Mouse (Mus musculus) kidney, embryonic 16.5 days (tissue): Measurements from ENCODE around the gene Gm20388. TPM values are rescaled to one million over a fixed set of nuclear protein-coding genes. Genes with fewer than 3 reads are reported as not detected.

ENCODE experiments used
- ATAC-seq: fragments of 200-750 bp; cut with Nextera tagmentation; 2 replicates; pipeline ENCODE4 v1.8.0; 2017; ENCODE audit warnings: moderate TSS enrichment; ENCODE audit not compliant: low FRiP score, low TSS enrichment
- H3K27ac ChIP-seq: fragments of 300-500 bp; sonication (generic); 2 replicates; pipeline ENCODE4 v1.5.1; 2014; ENCODE audit warnings: low read length
- H3K27me3 ChIP-seq: fragments of 300-500 bp; sonication (generic); 2 replicates; pipeline ENCODE4 v1.6.1; 2014; ENCODE audit warnings: low read length, control low read depth, mixed read lengths; ENCODE audit not compliant: insufficient read depth
- H3K36me3 ChIP-seq: fragments of 300-500 bp; sonication (generic); 2 replicates; pipeline ENCODE4 v1.6.1; 2014; ENCODE audit warnings: low read length, control low read depth, mixed read lengths; ENCODE audit not compliant: insufficient read depth
- H3K4me1 ChIP-seq: fragments of 300-500 bp; sonication (generic); 2 replicates; pipeline ENCODE4 v1.6.1; 2014; ENCODE audit warnings: low read length, control low read depth, mixed read lengths; ENCODE audit not compliant: insufficient read depth
- H3K4me2 ChIP-seq: fragments of 300-500 bp; sonication (generic); replicated peaks from 2 replicates; pipeline ENCODE4 v1.6.1; 2014; ENCODE audit warnings: low read depth, low read length
- H3K4me3 ChIP-seq: fragments of 300-500 bp; sonication (generic); 2 replicates; pipeline ENCODE4 v1.5.1; 2014; ENCODE audit warnings: mild to moderate bottlenecking, low read length
- H3K9ac ChIP-seq: fragments of 300-500 bp; sonication (generic); replicated peaks from 2 replicates; pipeline ENCODE4 v1.6.1; 2014; ENCODE audit warnings: low read length
- H3K9me3 ChIP-seq: fragments of 300-500 bp; sonication (generic); 2 replicates; pipeline ENCODE4 v1.6.1; 2016; ENCODE audit warnings: low read length, control low read depth
- WGBS: fragments of 180-500 bp; shearing (Covaris S2); extraction: QIAGEN DNeasy Blood & Tissue Kit; methylation state at CpG from one replicate; pipeline ENCODE4 v1.1.7; 2014; 5-methylcytosine and 5-hydroxymethylcytosine counted together
- polyA plus RNA-seq: library from polyadenylated mRNA; unstranded; fragments of >200 nt; fragmentation: Nextera tagmentation; extraction: Ambion mirVana; gene quantifications from 2 replicates; pipeline ENCODE4 v1.2.1, GENCODE M21; 2015

Gene Gm20388
- polyA plus RNA-seq, 1 experiment from 2014 or later = 7.7 TPM

DNA sequence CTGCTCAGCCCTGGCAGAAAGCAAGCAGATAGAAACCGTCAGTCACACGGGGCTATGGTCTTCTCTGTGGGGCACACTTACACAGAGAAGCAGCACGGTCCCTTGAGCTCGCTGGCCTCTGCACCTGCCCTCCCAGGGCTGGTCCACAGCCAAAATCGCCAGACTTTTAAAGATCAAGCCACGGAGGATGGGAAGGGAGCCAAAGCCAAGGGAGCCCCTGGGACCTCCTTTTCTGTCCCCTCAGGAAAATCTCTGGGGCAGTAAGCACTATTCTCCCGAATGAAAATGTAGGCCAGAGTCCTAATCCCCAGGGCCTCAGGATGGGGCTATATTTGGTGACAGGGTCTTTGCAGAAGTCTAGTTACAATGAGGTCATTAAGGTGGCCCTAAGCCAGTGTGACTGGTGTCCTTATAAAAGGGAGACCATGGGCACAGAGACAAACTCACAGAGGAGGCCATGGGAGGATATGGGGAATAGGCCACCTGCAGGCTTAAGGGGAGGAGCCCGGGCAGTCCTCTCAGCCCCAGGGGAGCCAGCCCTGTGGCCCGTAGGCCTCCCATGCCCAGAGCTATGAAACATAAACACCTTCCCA is 4374.4 kb downstream of the Gm20388 start:
- peak; percentile 35; the same call in 1 of the 2 replicates for ATAC-seq
- Histone ChIP-seq H3K9me3 (no peaks in the 10 kb centered on the region), H3K27me3 (no peaks in the 10 kb centered on the region), H3K4me3 (no peak overlapping the region), H3K4me2 (no peak overlapping the region), H3K36me3 (no peaks in the 10 kb centered on the region), H3K4me1 (peaks cover 49% of the 10 kb centered on the region), H3K27ac (peak overlapping the region; percentile 4), H3K9ac (no peak overlapping the region)
- 40% methylated on average over 9 of the region's 9 CpGs for WGBS

DNA sequence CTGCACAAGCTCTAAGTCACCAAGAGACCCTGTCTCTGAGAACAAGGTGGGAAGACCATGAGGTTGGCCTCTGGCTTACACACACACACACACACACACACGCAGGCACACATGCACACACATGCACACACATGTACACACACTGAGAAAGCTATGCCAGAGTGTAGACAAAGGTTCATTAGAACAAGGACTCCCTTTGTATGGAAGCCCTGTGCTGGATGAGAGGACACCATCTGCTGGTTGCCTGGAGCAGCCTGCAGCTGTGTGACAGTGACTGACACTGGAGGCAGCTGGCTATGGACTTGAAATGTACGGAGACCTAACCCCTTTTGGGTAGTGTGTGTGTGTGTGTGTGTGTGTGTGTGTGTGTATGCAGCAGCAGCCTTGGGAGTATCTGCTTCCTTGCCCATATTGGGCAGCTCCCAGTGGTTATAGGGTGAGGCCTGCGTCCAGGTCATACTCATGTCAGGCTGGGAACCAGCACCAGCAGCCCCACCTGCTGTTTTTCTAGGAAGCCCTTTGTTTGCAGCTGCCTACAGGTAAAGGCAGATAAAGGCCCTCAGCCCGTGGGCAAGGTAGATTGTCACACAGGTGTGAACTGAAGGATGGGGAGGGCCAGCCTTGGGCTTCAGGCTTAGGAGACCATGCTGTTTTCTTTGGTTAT is 4376.0 kb downstream of the Gm20388 start:
- WGBS = 61% methylated on average over 4 of the region's 4 CpGs
- no peaks in the 10 kb centered on the region for H3K9me3 ChIP-seq
- H3K27me3 ChIP-seq = no peaks in the 10 kb centered on the region
- H3K4me2 ChIP-seq = no peak overlapping the region
- ATAC-seq = 0 out of 2 replicates have a peak, but pooled peaks have one; percentile 20
- no peak overlapping the region for H3K27ac ChIP-seq
- H3K4me1 ChIP-seq = peaks cover 49% of the 10 kb centered on the region
- H3K9ac ChIP-seq = no peak overlapping the region
- H3K4me3 ChIP-seq = no peak overlapping the region
- H3K36me3 ChIP-seq = no peaks in the 10 kb centered on the region

DNA sequence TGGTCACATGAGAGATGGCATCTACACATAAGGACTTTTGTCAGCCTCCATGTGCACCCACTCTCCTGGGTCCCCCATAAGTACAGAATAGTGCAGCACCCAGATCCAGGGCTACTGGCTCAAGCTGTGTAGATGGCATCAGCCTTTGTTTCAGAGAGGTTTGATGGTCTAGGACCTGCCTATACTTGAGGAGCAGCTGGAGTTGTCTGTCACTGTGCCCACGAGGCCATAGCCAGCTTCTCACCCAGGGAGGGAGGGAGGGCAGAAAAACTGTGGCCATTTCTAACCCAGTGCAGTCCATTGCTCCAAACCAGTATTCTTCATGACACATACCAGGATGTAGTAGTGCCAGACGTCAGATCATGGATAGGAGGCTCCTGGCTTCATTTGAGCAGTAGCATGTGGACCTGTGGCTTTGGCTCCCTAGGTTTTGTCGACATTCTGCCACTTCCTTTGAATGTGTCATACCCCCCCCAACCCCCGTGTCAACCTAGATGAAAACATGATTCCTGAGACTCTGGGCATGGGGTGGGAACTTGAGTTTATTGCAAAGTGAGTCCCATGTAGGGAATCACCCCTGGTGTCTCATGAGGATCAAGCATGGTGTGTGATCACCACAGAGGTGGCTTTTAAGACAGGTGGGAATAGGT is 4377.7 kb downstream of the Gm20388 start:
- Histone ChIP-seq H3K9me3 (no peaks in the 10 kb centered on the region), H3K4me1 (peaks cover 39% of the 10 kb centered on the region), H3K36me3 (no peaks in the 10 kb centered on the region), H3K27me3 (no peaks in the 10 kb centered on the region), H3K27ac (no peak overlapping the region), H3K4me3 (no peak overlapping the region), H3K4me2 (no peak overlapping the region), H3K9ac (no peak overlapping the region)
- ATAC-seq = no peak
- 80% methylated on average over 4 of the region's 4 CpGs for WGBS

DNA sequence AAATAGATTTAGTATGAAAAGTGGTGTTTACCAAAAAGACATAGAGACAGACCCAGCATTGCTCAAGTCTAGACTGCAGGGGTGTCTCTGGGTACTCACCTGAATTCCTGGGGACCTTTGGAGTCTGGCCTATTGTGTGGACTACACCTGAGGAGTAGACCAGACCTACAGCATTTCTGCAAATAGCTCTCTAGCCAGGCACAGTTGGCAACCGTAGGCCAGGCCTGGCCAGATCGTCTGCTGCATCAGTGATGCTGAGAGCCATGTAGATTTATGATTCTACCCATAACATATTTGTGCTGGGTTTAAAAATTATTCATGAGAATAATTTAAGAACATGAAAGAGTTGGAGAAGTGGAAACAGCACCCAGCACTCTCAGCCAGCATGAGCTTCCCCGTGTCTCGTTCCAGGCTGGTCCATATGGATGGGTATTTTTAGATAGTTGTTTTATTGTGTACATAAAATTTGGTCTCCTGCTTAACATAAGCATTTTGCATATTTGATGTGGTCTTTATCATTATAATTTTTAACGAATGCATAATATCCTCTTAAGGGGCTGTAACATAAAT is 4378.9 kb downstream of the Gm20388 start:
- H3K27me3 ChIP-seq = no peaks in the 10 kb centered on the region
- no peaks in the 10 kb centered on the region for H3K9me3 ChIP-seq
- no peaks in the 10 kb centered on the region for H3K36me3 ChIP-seq
- H3K4me1 ChIP-seq = peaks cover 34% of the 10 kb centered on the region
- H3K4me3 ChIP-seq = no peak overlapping the region
- no peak for ATAC-seq
- H3K27ac ChIP-seq = no peak overlapping the region
- 87% methylated on average over 5 of the region's 5 CpGs for WGBS
- no peak overlapping the region for H3K4me2 ChIP-seq
- no peak overlapping the region for H3K9ac ChIP-seq

DNA sequence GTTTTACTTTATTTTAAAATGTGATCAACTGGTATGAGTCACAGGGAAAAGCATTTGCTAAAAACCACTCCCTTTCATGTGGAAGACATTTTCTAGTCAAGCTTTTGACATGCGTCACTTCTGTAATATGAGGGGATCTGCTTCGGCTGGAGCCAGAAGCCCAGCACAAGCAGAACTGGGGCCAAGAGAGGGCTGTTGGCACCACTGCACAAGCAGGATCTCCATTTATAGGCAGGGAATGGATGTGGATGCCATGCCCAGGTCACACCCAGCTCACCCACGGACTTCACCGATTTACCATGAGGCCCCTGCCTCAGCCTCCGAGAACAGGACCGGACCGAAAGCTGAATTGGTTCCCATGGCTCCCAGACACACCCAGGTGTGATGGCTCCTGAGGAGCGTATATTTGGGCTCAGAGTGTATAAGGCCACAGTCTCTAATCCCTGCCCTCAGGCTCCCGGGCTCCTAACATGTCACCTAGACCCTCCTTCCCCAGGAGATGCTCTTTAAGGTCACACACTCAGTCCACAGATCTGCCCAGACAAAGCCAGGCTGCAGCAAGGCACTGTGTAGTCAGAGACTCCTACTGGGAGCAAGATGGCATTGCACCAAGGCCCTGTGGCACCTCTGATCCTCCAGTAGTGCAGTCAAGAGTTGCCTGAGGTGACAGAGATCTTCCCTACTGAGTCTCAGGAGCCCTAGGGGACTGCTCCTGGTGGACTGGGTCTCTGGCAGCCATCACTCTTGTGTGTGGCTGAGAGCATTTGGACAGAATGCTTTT is 4380.5 kb downstream of the Gm20388 start:
- no peak overlapping the region for H3K4me2 ChIP-seq
- 89% methylated on average over 9 of the region's 9 CpGs for WGBS
- H3K9me3 ChIP-seq = no peaks in the 10 kb centered on the region
- ATAC-seq = 0 out of 2 replicates have a peak, but pooled peaks have one; percentile 29
- no peak overlapping the region for H3K4me3 ChIP-seq
- peaks cover 27% of the 10 kb centered on the region for H3K4me1 ChIP-seq
- no peak overlapping the region for H3K9ac ChIP-seq
- no peaks in the 10 kb centered on the region for H3K36me3 ChIP-seq
- no peak overlapping the region for H3K27ac ChIP-seq
- H3K27me3 ChIP-seq = no peaks in the 10 kb centered on the region

DNA sequence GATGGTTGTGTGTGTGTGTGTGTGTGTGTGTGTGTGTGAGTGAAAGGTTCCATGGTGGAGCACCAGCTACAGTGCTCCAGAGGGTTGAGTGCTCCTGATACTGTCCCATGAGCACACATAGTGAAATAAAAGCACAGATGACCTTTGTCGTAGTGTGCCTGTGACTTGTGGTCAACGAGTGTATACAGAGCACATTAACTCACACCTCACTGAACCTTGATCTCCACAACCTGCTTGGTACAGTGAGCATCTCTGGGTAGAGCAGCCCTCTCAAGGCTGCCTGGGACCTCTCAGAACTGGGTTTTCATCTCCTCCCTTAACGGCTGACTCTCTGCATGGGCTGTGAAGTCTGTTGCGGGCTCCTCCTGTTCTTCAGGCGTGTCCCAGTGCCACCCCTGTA is 4381.1 kb downstream of the Gm20388 start:
- Histone ChIP-seq H3K9me3 (no peaks in the 10 kb centered on the region), H3K27me3 (no peaks in the 10 kb centered on the region), H3K27ac (no peak overlapping the region), H3K36me3 (no peaks in the 10 kb centered on the region), H3K4me3 (no peak overlapping the region), H3K4me2 (no peak overlapping the region), H3K4me1 (peaks cover 21% of the 10 kb centered on the region), H3K9ac (no peak overlapping the region)
- no peak for ATAC-seq
- WGBS = 72% methylated on average over 5 of the region's 5 CpGs

DNA sequence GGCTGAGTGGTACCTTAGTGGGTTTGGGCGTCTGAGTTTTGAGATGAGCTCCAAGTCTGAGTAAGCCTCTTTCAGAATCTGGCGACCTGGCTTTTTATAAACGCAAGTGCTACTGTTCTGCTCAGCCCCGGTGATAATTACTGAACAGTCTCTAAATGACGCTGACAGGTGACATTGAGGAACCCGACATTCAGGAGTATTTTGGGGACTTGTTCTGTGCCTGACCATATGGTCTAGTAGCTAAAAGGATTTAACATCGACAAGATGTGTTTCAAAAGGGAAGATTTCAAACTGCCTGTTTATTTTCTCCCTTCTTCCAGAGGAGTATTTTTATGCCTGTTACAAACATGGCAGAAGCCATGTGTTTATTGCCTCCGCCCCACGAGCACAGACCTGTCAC is 4382.3 kb downstream of the Gm20388 start:
- no peak overlapping the region for H3K4me2 ChIP-seq
- no peak overlapping the region for H3K4me3 ChIP-seq
- no peaks in the 10 kb centered on the region for H3K9me3 ChIP-seq
- no peak for ATAC-seq
- no peak overlapping the region for H3K27ac ChIP-seq
- H3K36me3 ChIP-seq = no peaks in the 10 kb centered on the region
- 81% methylated on average over 9 of the region's 9 CpGs for WGBS
- peaks cover 15% of the 10 kb centered on the region for H3K4me1 ChIP-seq
- no peak overlapping the region for H3K9ac ChIP-seq
- no peaks in the 10 kb centered on the region for H3K27me3 ChIP-seq

DNA sequence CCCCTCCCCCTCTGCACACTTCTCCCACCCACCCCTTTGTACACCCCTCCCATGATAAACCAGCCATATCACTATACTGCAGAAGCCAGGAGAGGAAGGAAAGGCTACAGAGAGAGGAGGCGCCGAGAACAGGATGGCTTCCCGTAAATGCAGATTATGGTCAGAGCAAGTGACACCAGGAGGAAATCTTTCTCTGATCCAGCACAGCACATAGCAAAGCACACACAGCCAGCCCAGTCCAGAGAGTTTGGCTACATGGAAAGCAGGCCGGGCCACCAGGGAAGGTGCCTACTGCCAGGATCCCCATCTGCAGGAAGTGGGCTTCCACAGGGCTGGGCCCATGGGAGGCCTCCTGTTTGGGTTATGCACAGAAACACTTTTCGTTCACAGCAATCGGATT is 4383.8 kb downstream of the Gm20388 start:
- ATAC-seq = no peak
- Histone ChIP-seq H3K4me2 (no peak overlapping the region), H3K27me3 (no peaks in the 10 kb centered on the region), H3K4me3 (no peak overlapping the region), H3K9ac (no peak overlapping the region), H3K27ac (0 out of 2 replicates have a peak overlapping the region, but pooled peaks have one; percentile 6), H3K9me3 (no peaks in the 10 kb centered on the region), H3K36me3 (no peaks in the 10 kb centered on the region), H3K4me1 (peaks cover 15% of the 10 kb centered on the region)
- WGBS = 56% methylated on average over 6 of the region's 6 CpGs

DNA sequence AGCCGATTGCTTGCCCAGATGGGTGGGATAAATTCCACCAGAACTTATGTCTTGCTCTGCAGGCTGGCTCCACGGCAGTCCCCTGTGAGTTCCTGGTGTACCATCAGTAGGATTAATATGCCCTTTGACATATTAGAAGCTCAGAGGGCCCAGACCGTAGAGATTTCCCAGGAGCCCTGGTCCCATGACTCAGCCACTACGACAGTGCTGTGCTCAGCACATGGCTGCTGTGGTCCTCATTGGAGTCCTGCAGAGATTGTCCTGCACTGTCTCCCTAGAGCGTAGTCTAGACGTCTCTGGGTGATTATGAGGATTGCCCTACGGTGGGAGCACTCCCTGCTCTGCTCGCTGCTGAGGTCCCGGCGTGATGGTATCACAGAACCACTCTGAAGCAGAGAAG is 4384.3 kb downstream of the Gm20388 start:
- Histone ChIP-seq H3K27me3 (no peaks in the 10 kb centered on the region), H3K9ac (no peak overlapping the region), H3K36me3 (no peaks in the 10 kb centered on the region), H3K27ac (no peak overlapping the region), H3K4me3 (no peak overlapping the region), H3K9me3 (no peaks in the 10 kb centered on the region), H3K4me1 (peaks cover 15% of the 10 kb centered on the region), H3K4me2 (no peak overlapping the region)
- 50% methylated on average over 10 of the region's 10 CpGs for WGBS
- ATAC-seq = 0 out of 2 replicates have a peak, but pooled peaks have one; percentile 31
